Mouse (Mus musculus) hindbrain, embryonic 15.5 days (tissue): ENCODE measurements around the gene Catsper4. TPM values are rescaled to one million over a fixed set of nuclear protein-coding genes. Genes with fewer than 3 reads are reported as not detected.

ENCODE experiments used
- ATAC-seq: fragments of 200-750 bp; cut with Nextera tagmentation; 2 replicates; pipeline ENCODE4 v1.8.0; 2017; ENCODE audit warnings: low read depth, moderate number of reproducible peaks, moderate TSS enrichment; ENCODE audit not compliant: low FRiP score
- H3K27ac ChIP-seq: fragments of 300-500 bp; sonication (generic); replicated peaks from 2 replicates; pipeline ENCODE4 v1.5.1; 2015; ENCODE audit warnings: mild to moderate bottlenecking, inconsistent platforms
- H3K27me3 ChIP-seq: fragments of 300-500 bp; sonication (generic); 2 replicates; pipeline ENCODE4 v1.6.1; 2015; ENCODE audit warnings: control low read depth, inconsistent platforms
- H3K36me3 ChIP-seq: fragments of 300-500 bp; sonication (generic); 2 replicates; pipeline ENCODE4 v1.6.1; 2015; ENCODE audit warnings: control low read depth, inconsistent platforms
- H3K4me1 ChIP-seq: fragments of 300-500 bp; sonication (generic); replicated peaks from 2 replicates; pipeline ENCODE4 v1.6.1; 2015; ENCODE audit warnings: control low read depth, inconsistent platforms
- H3K4me2 ChIP-seq: fragments of 300-500 bp; sonication (generic); 2 replicates; pipeline ENCODE4 v1.6.1; 2015; ENCODE audit warnings: moderate library complexity, mild to moderate bottlenecking, inconsistent platforms
- H3K4me3 ChIP-seq: fragments of 300-500 bp; sonication (generic); 2 replicates; pipeline ENCODE4 v1.5.1; 2015; ENCODE audit warnings: mild to moderate bottlenecking, inconsistent platforms
- H3K9ac ChIP-seq: fragments of 300-500 bp; sonication (generic); 2 replicates; pipeline ENCODE4 v1.6.1; 2015; ENCODE audit warnings: inconsistent platforms
- H3K9me3 ChIP-seq: fragments of 300-500 bp; sonication (generic); 2 replicates; pipeline ENCODE4 v1.6.1; 2016; ENCODE audit warnings: control low read depth, inconsistent platforms
- WGBS: fragments of 180-500 bp; shearing (Covaris S2); methylation state at CpG from one replicate; pipeline ENCODE4 v1.1.7; 2015; 5-methylcytosine and 5-hydroxymethylcytosine counted together
- polyA plus RNA-seq: library from polyadenylated mRNA; unstranded; fragments of >200 nt; fragmentation: Nextera tagmentation; extraction: Ambion mirVana; gene quantifications from 2 replicates; pipeline ENCODE4 v1.2.1, GENCODE M21; 2015

The Catsper4 gene
- polyA plus RNA-seq, 1 experiment from 2014 or later = 0.34 TPM

GRCm38 (mm10) chr4:134165024-134165423 is 62.2 kb downstream of the Catsper4 start:
- H3K9ac ChIP-seq = no peak overlapping the region
- no peaks in the 10 kb centered on the region for H3K4me1 ChIP-seq
- H3K36me3 ChIP-seq = peaks cover 8% of the 10 kb centered on the region; the same call in 1 of the 2 replicates
- WGBS = 87% methylated on average over 6 of the region's 6 CpGs
- ATAC-seq = no peak
- H3K27ac ChIP-seq = no peak overlapping the region
- no peaks in the 10 kb centered on the region for H3K27me3 ChIP-seq
- H3K4me3 ChIP-seq = no peak overlapping the region
- no peaks in the 10 kb centered on the region for H3K9me3 ChIP-seq
- no peak overlapping the region for H3K4me2 ChIP-seq

GRCm38 (mm10) chr4:134164591-134164990 is 62.6 kb downstream of the Catsper4 start:
- 92% methylated on average over 5 of the region's 6 CpGs for WGBS
- no peak overlapping the region for H3K27ac ChIP-seq
- H3K4me3 ChIP-seq = no peak overlapping the region

More at GRCm38 (mm10) chr4:134164591-134164990, 62.6 kb downstream of the Catsper4 start:
- no peaks in the 10 kb centered on the region for H3K9me3 ChIP-seq
- no peaks in the 10 kb centered on the region for H3K27me3 ChIP-seq
- no peaks in the 10 kb centered on the region for H3K4me1 ChIP-seq
- H3K9ac ChIP-seq = no peak overlapping the region
- no peak for ATAC-seq
- H3K4me2 ChIP-seq = no peak overlapping the region
- peaks cover 8% of the 10 kb centered on the region; the same call in 1 of the 2 replicates for H3K36me3 ChIP-seq

Other genes with a start within 250 kb of the Catsper4 start
- 44.0 and 46.0 TPM in 2 replicates for gene Dhdds, start 226.5 kb downstream of the Catsper4 start, polyA plus RNA-seq
- gene Lin28a, start 208.5 kb downstream of the Catsper4 start, polyA plus RNA-seq = 0.16 and 0.22 TPM in 2 replicates
- not detected in 2 replicates for gene Zfp683, start 173.5 kb downstream of the Catsper4 start, polyA plus RNA-seq
- gene Crybg2, start 166.6 kb downstream of the Catsper4 start, polyA plus RNA-seq = 4.3 and 4.6 TPM in 2 replicates
- gene Cd52, start 132.3 kb downstream of the Catsper4 start, polyA plus RNA-seq = 2.3 and 9.0 TPM in 2 replicates
- 17.1 and 21.3 TPM in 2 replicates for gene Ubxn11, start 124.8 kb downstream of the Catsper4 start, polyA plus RNA-seq
- gene Sh3bgrl3, start 98.6 kb downstream of the Catsper4 start, polyA plus RNA-seq = 425 and 442 TPM in 2 replicates
- gene Cep85, start 40.3 kb downstream of the Catsper4 start, polyA plus RNA-seq = 18.8 and 22.1 TPM in 2 replicates
- not detected in 2 replicates for gene Gm7534, start 24.4 kb downstream of the Catsper4 start, polyA plus RNA-seq
- gene Cnksr1, start 11.0 kb upstream of the Catsper4 start, polyA plus RNA-seq = 0.10 and 0.30 TPM in 2 replicates
- 0.48 and 0.64 TPM in 2 replicates for gene E130218I03Rik, start 16.3 kb upstream of the Catsper4 start, polyA plus RNA-seq
- gene Zfp593, start 18.2 kb upstream of the Catsper4 start, polyA plus RNA-seq = 13.3 and 13.8 TPM in 2 replicates
- gene Gm30191, start 19.6 kb upstream of the Catsper4 start, polyA plus RNA-seq = 0.52 and 0.83 TPM in 2 replicates
- gene Grrp1, start 26.7 kb upstream of the Catsper4 start, polyA plus RNA-seq = 16.8 and 18.9 TPM in 2 replicates
- gene Pdik1l, start 60.5 kb upstream of the Catsper4 start, polyA plus RNA-seq = 35.7 and 36.6 TPM in 2 replicates
- gene Trim63, start 87.7 kb upstream of the Catsper4 start, polyA plus RNA-seq = 0.41 and 0.56 TPM in 2 replicates
- gene Slc30a2, start 115.8 kb upstream of the Catsper4 start, polyA plus RNA-seq = 0.16 and 0.33 TPM in 2 replicates
- 0.45 and 0.51 TPM in 2 replicates for gene Extl1, start 156.5 kb upstream of the Catsper4 start, polyA plus RNA-seq
- gene Pafah2, start 168.9 kb upstream of the Catsper4 start, polyA plus RNA-seq = 7.6 and 8.1 TPM in 2 replicates
- gene Stmn1, start 240.9 kb upstream of the Catsper4 start, polyA plus RNA-seq = 5,846 and 6,036 TPM in 2 replicates